31 mouse cellular contexts compared by ENCODE assay signal in genomic region chr12:4179671-4180233, GRCm38 (mm10). TPM values are rescaled to one million over a fixed set of nuclear protein-coding genes. Genes with fewer than 3 reads are reported as not detected.
A peak's percentile ranks its signal among the peaks of the same experiment; 100 is the strongest.
DNase-seq lines count a peak whose midpoint lies in the region; ATAC-seq and TF ChIP-seq lines count a peak whose summit lies in the region.
"Had no signal": no experiment of that assay in that cellular context is flagged by ENCODE, and none has a peak within 500 bp of the region (broad histone marks: within the 10 kb centered on the region; RNA-seq: fewer than 3 reads in every experiment).

No protein-coding gene starts in this region.

- H3K4me3 ChIP-seq in lung, postnatal 0 days (ENCODE audit: low read depth, low read length): no peak overlapping the region
- peak overlapping the region in 1 of 2 experiments; percentile 30; a peak in 1 of 4 replicates for H3K4me3 ChIP-seq in ES-E14 (ENCODE audit: insufficient read depth in 1 of 2, low read depth in 1 of 2, low read length in 2 of 2, poor library complexity in 1 of 2, severe bottlenecking in 1 of 2)
- H3K4me3 ChIP-seq: embryonic facial prominence, embryonic 10.5 days; embryonic facial prominence, embryonic 15.5 days; forebrain, embryonic 12.5 days; heart, adult 2 months; heart, embryonic 13.5 days; kidney, embryonic 15.5 days; lung, embryonic 15.5 days; midbrain, embryonic 13.5 days; neural tube, embryonic 15.5 days had no signal

- TF ChIP-seq EP300 in lung, postnatal 0 days (IDR thresholded peaks at IDR 0.05): no peak

- no peaks in the 10 kb centered on the region for H3K36me3 ChIP-seq in lung, postnatal 0 days (ENCODE audit: insufficient read depth, low read length)
- no peaks in the 10 kb centered on the region for H3K36me3 ChIP-seq in ES-E14 (ENCODE audit: control insufficient read depth, insufficient read depth, low read length, poor library complexity, severe bottlenecking)
- H3K36me3 ChIP-seq: embryonic facial prominence, embryonic 10.5 days; forebrain, embryonic 12.5 days; kidney, embryonic 15.5 days; lung, embryonic 15.5 days; midbrain, embryonic 13.5 days; neural tube, embryonic 15.5 days had no signal

- H3K9ac ChIP-seq in lung, postnatal 0 days (replicated peaks; ENCODE audit: low read depth): no peak overlapping the region
- H3K9ac ChIP-seq in ES-E14 (ENCODE audit: insufficient read depth, low read depth, low read length, poor library complexity, severe bottlenecking): no peak overlapping the region
- H3K9ac ChIP-seq: embryonic facial prominence, embryonic 15.5 days; forebrain, embryonic 12.5 days; heart, embryonic 13.5 days; kidney, embryonic 15.5 days; liver, embryonic 14.5 days; lung, embryonic 15.5 days; midbrain, embryonic 13.5 days; neural tube, embryonic 15.5 days had no signal

- no peaks in the 10 kb centered on the region for H3K9me3 ChIP-seq in lung, postnatal 0 days (ENCODE audit: low read length)
- no peaks in the 10 kb centered on the region for H3K9me3 ChIP-seq in ES-E14 (ENCODE audit: control insufficient read depth, insufficient read depth, low read depth, low read length)
- H3K9me3 ChIP-seq: embryonic facial prominence, embryonic 10.5 days; embryonic facial prominence, embryonic 15.5 days; forebrain, embryonic 12.5 days; heart, embryonic 13.5 days; kidney, embryonic 15.5 days; lung, embryonic 15.5 days; midbrain, embryonic 13.5 days; neural tube, embryonic 15.5 days had no signal

- WGBS in lung, postnatal 0 days: 65% methylated on average over 6 of the region's 6 CpGs

- H3K4me1 ChIP-seq in lung, postnatal 0 days (ENCODE audit: insufficient read depth, low read depth, low read length): no peaks in the 10 kb centered on the region
- H3K4me1 ChIP-seq in ES-E14 (ENCODE audit: control insufficient read depth in 2 of 2, insufficient read depth in 2 of 2, low read length in 2 of 2, poor library complexity in 1 of 2): peaks cover 10 to 30% of the 10 kb centered on the region in 2 experiments

- peak; percentile 33 for DNase-seq in adrenal gland, postnatal 14 days
- DNase-seq in adrenal gland, adult 18-20 months (ENCODE audit: low spot score in 2 of 2): no peak
- DNase-seq in lung, postnatal 0 days (ENCODE audit: low spot score): peak; percentile 30
- no peak for DNase-seq in lung, postnatal 14 days
- DNase-seq in ES-E14 (ENCODE audit: low read depth, low spot score): no peak
- DNase-seq in yolk sac, embryonic 10.5 days (ENCODE audit: low spot score): no peak
- no peak for DNase-seq in frontal cortex, postnatal 10 days (ENCODE audit: low spot score in 2 of 2)
- DNase-seq: cerebellum, adult 8-10 months; cerebellum, postnatal 25 days; gastrocnemius, postnatal 14 days; heart, adult 2 months; heart, postnatal 10 days; kidney, adult 18-20 months; kidney, postnatal 25 days; liver; retina, postnatal 1 day; right cerebral cortex, postnatal 14 days; thymus, postnatal 36 days had no signal

- no peak overlapping the region for H3K4me2 ChIP-seq in lung, postnatal 0 days (replicated peaks; ENCODE audit: low read depth, low read length)
- H3K4me2 ChIP-seq: embryonic facial prominence, embryonic 15.5 days; forebrain, embryonic 12.5 days; heart, embryonic 13.5 days; kidney, embryonic 15.5 days; lung, embryonic 15.5 days; midbrain, embryonic 13.5 days; neural tube, embryonic 15.5 days had no signal

- H3K27me3 ChIP-seq in lung, postnatal 0 days (replicated peaks; ENCODE audit: insufficient read depth, low read length): no peaks in the 10 kb centered on the region
- H3K27me3 ChIP-seq: embryonic facial prominence, embryonic 15.5 days; forebrain, embryonic 12.5 days; heart, embryonic 13.5 days; kidney, embryonic 15.5 days; lung, embryonic 15.5 days; midbrain, embryonic 13.5 days; neural tube, embryonic 15.5 days had no signal

- H3K27ac ChIP-seq in lung, postnatal 0 days (ENCODE audit: low read length): no peak overlapping the region
- H3K27ac ChIP-seq in ES-E14 (ENCODE audit: insufficient read depth, low read depth, low read length, poor library complexity, severe bottlenecking): peak overlapping the region; percentile 56; the same call in 1 of the 2 replicates
- H3K27ac ChIP-seq: embryonic facial prominence, embryonic 10.5 days; embryonic facial prominence, embryonic 15.5 days; forebrain, embryonic 12.5 days; heart, adult 2 months; heart, embryonic 13.5 days; kidney, embryonic 15.5 days; liver, embryonic 14.5 days; lung, embryonic 15.5 days; midbrain, embryonic 13.5 days; neural tube, embryonic 15.5 days had no signal

- TF ChIP-seq CTCF in lung, postnatal 0 days (IDR thresholded peaks at IDR 0.05): no peak

- ATAC-seq in lung, postnatal 0 days: peak; percentile 46; the same call in 1 of the 2 replicates
- peak; percentile 62 for ATAC-seq in megakaryocyte, adult 5-6 weeks (ENCODE audit: poor library complexity, severe bottlenecking)
- ATAC-seq: activated CD4-positive, CD25-positive, alpha-beta regulatory T cell, adult 4 months; CD4-positive, CD25-positive, alpha-beta regulatory T cell, adult 4 months; midbrain, embryonic 13.5 days; Patski had no signal

- in situ Hi-C loops in ES-E14 (cut with MboI; ENCODE audit: low sequenced_read_pairs in 2 of 2, unreplicated experiment in 2 of 2): no loop called here

TF ChIP-seq in ES-E14, 5 proteins besides CTCF, POLR2A, EP300 and RAD21:
- no peak for TF ChIP-seq CHD2 (IDR thresholded peaks at IDR 0.05; ENCODE audit: low read depth, low read length)
- no peak for TF ChIP-seq HCFC1 (IDR thresholded peaks at IDR 0.05; ENCODE audit: borderline replicate concordance, insufficient read depth, low read length)
- no peak for TF ChIP-seq ZNF384 (IDR thresholded peaks at IDR 0.05; ENCODE audit: low read depth, low read length)
- no peak for TF ChIP-seq MAFK (IDR thresholded peaks at IDR 0.05; ENCODE audit: insufficient read depth, low read depth, low read length)
- no peak for TF ChIP-seq ZC3H11A (IDR thresholded peaks at IDR 0.05; ENCODE audit: borderline replicate concordance, low read depth, low read length)

RNA-seq across cellular contexts. Expression of gene Adcy3, which starts 46.8 kb away (rescaled TPM):
- total RNA-seq in adrenal gland, postnatal 14 days (2021): 28.4 and 36.3 TPM in 2 replicates
- total RNA-seq in adrenal gland, adult 18-20 months (2021): 10 to 100 TPM; 56.6 to 57.9 TPM
- polyA plus RNA-seq in lung, postnatal 0 days (2015; fragmentation: Nextera tagmentation; extraction: Ambion mirVana): 4.9 and 5.3 TPM in 2 replicates
- 14.1 and 28.2 TPM in 2 replicates for total RNA-seq in ES-E14 (2012; rRNA removed)
- 0.38 and 2.5 TPM in 2 replicates for total RNA-seq in megakaryocyte, adult 5-6 weeks (2015)
- total RNA-seq in megakaryocyte, adult 5-6 weeks (2017): 0.77 and 1.0 TPM in 2 replicates

RNA-seq across cellular contexts. Expression of gene Ptrhd1, which starts 54.1 kb away (rescaled TPM):
- 6.2 and 6.5 TPM in 2 replicates for total RNA-seq in adrenal gland, postnatal 14 days (2021)
- total RNA-seq in adrenal gland, adult 18-20 months (2021): 1 to 10 TPM; 7.8 to 8.0 TPM
- 4.7 and 6.2 TPM in 2 replicates for polyA plus RNA-seq in lung, postnatal 0 days (2015; fragmentation: Nextera tagmentation; extraction: Ambion mirVana)
- total RNA-seq in ES-E14 (2012; rRNA removed): 4.6 and 5.8 TPM in 2 replicates
- total RNA-seq in megakaryocyte, adult 5-6 weeks (2015): 8.7 and 10.7 TPM in 2 replicates
- total RNA-seq in megakaryocyte, adult 5-6 weeks (2017): 7.4 and 7.8 TPM in 2 replicates

RNA-seq across cellular contexts. Expression of gene Cenpo, which starts 54.3 kb away (rescaled TPM):
- total RNA-seq in adrenal gland, postnatal 14 days (2021): 10.0 and 11.6 TPM in 2 replicates
- total RNA-seq in adrenal gland, adult 18-20 months (2021): 1 to 10 TPM; 6.8 to 8.9 TPM
- polyA plus RNA-seq in lung, postnatal 0 days (2015; fragmentation: Nextera tagmentation; extraction: Ambion mirVana): 4.8 and 5.3 TPM in 2 replicates
- total RNA-seq in ES-E14 (2012; rRNA removed): 17.6 and 22.0 TPM in 2 replicates
- total RNA-seq in megakaryocyte, adult 5-6 weeks (2015): 11.6 and 20.2 TPM in 2 replicates
- total RNA-seq in megakaryocyte, adult 5-6 weeks (2017): 28.9 and 34.8 TPM in 2 replicates

Comparison
In these comparisons a context has a peak if more than half of its experiments do, and no peak if none do; other contexts are left out.
1. DNase-seq: peak in adrenal gland, postnatal 14 days (single experiment) and lung, postnatal 0 days (single experiment); none in adrenal gland, adult 18-20 months (0 of 2), lung, postnatal 14 days (single experiment), ES-E14 (single experiment), yolk sac, embryonic 10.5 days (single experiment) and frontal cortex, postnatal 10 days (0 of 2).